Mouse (Mus musculus) liver, embryonic 16.5 days (tissue): ENCODE measurements around the gene Tex44. TPM values are rescaled to one million over a fixed set of nuclear protein-coding genes. Genes with fewer than 3 reads are reported as not detected.

ENCODE experiments used
- ATAC-seq: fragments of 200-750 bp; cut with Nextera tagmentation; 2 replicates; pipeline ENCODE4 v1.8.0; 2017; ENCODE audit warnings: low read depth, mild to moderate bottlenecking, moderate number of reproducible peaks, moderate library complexity
- H3K27ac ChIP-seq: fragments of 300-500 bp; sonication (generic); 2 replicates; pipeline ENCODE4 v1.5.1; 2014; ENCODE audit warnings: mild to moderate bottlenecking, low read length
- H3K27me3 ChIP-seq: fragments of 300-500 bp; sonication (generic); 2 replicates; pipeline ENCODE4 v1.6.1; 2014; ENCODE audit warnings: low read depth, low read length, mixed read lengths; ENCODE audit not compliant: control insufficient read depth, insufficient read depth
- H3K36me3 ChIP-seq: fragments of 300-500 bp; sonication (generic); 2 replicates; pipeline ENCODE4 v1.6.1; 2014; ENCODE audit warnings: mild to moderate bottlenecking; ENCODE audit not compliant: control insufficient read depth, insufficient read depth
- H3K4me1 ChIP-seq: fragments of 300-500 bp; sonication (generic); 2 replicates; pipeline ENCODE4 v1.6.1; 2014; ENCODE audit warnings: low read depth, low read length, mixed read lengths; ENCODE audit not compliant: control insufficient read depth
- H3K4me2 ChIP-seq: fragments of 300-500 bp; sonication (generic); 2 replicates; pipeline ENCODE4 v1.6.1; 2014; ENCODE audit warnings: low read depth, low read length, mixed read lengths
- H3K4me3 ChIP-seq: fragments of 300-500 bp; sonication (generic); 2 replicates; pipeline ENCODE4 v1.5.1; 2014; ENCODE audit warnings: low read depth, mild to moderate bottlenecking, low read length
- H3K9ac ChIP-seq: fragments of 300-500 bp; sonication (generic); 2 replicates; pipeline ENCODE4 v1.6.1; 2014; ENCODE audit warnings: low read depth, low read length
- H3K9me3 ChIP-seq: fragments of 300-500 bp; sonication (generic); replicated peaks from 2 replicates; pipeline ENCODE4 v1.6.1; 2016; ENCODE audit warnings: low read length; ENCODE audit not compliant: control insufficient read depth
- WGBS: fragments of 180-500 bp; shearing (Covaris S2); extraction: QIAGEN DNeasy Blood & Tissue Kit; methylation state at CpG from one replicate; pipeline ENCODE4 v1.1.7; 2014; ENCODE audit not compliant: insufficient replicate concordance; 5-methylcytosine and 5-hydroxymethylcytosine counted together
- polyA plus RNA-seq: library from polyadenylated mRNA; unstranded; fragments of >200 nt; fragmentation: Nextera tagmentation; extraction: Ambion mirVana; gene quantifications from 2 replicates; pipeline ENCODE4 v1.2.1, GENCODE M21; 2015

The Tex44 gene
- polyA plus RNA-seq, 1 experiment from 2014 or later, result not detected

GRCm38 (mm10) chr1:86447596-86448171 lies 21.6 kb downstream of the Tex44 start:
- Histone ChIP-seq H3K4me3 (no peak overlapping the region), H3K9me3 (no peaks in the 10 kb centered on the region), H3K4me1 (peaks cover 17% of the 10 kb centered on the region), H3K4me2 (no peak overlapping the region), H3K27me3 (no peaks in the 10 kb centered on the region), H3K9ac (no peak overlapping the region), H3K36me3 (no peaks in the 10 kb centered on the region), H3K27ac (0 out of 2 replicates have a peak overlapping the region, but pooled peaks have one; percentile 16)
- 55% methylated on average over 13 of the region's 13 CpGs for WGBS
- no peak for ATAC-seq

- no peak overlapping the region for H3K4me3 ChIP-seq
- ATAC-seq, result no peak
- H3K4me2 ChIP-seq, result no peak overlapping the region
- no peaks in the 10 kb centered on the region for H3K9me3 ChIP-seq
- H3K4me1 ChIP-seq, result peaks cover 11% of the 10 kb centered on the region
- H3K27me3 ChIP-seq, result no peaks in the 10 kb centered on the region
- H3K9ac ChIP-seq, result no peak overlapping the region
- H3K36me3 ChIP-seq, result no peaks in the 10 kb centered on the region
- H3K27ac ChIP-seq, result no peak overlapping the region
- 43% methylated on average over 4 of the region's 4 CpGs for WGBS
Measured at GRCm38 (mm10) chr1:86448272-86448671, 22.1 kb downstream of the Tex44 start.

GRCm38 (mm10) chr1:86449966-86450365 lies 23.8 kb downstream of the Tex44 start:
- 49% methylated on average over 6 of the region's 6 CpGs for WGBS
- no peak overlapping the region for H3K9ac ChIP-seq
- no peaks in the 10 kb centered on the region for H3K36me3 ChIP-seq
- no peak overlapping the region for H3K4me3 ChIP-seq
- no peak overlapping the region for H3K4me2 ChIP-seq
- no peaks in the 10 kb centered on the region for H3K27me3 ChIP-seq
- H3K27ac ChIP-seq, result no peak overlapping the region
- ATAC-seq, result no peak
- H3K9me3 ChIP-seq, result no peaks in the 10 kb centered on the region
- H3K4me1 ChIP-seq, result peaks cover 3% of the 10 kb centered on the region; the same call in 1 of the 2 replicates

- no peak overlapping the region for H3K27ac ChIP-seq
- H3K27me3 ChIP-seq, result no peaks in the 10 kb centered on the region
- no peak overlapping the region for H3K9ac ChIP-seq
- 69% methylated on average over 5 of the region's 5 CpGs for WGBS
- peaks cover 3% of the 10 kb centered on the region; the same call in 1 of the 2 replicates for H3K4me1 ChIP-seq
- H3K9me3 ChIP-seq, result no peaks in the 10 kb centered on the region
- no peak overlapping the region for H3K4me3 ChIP-seq
- no peak for ATAC-seq
- no peaks in the 10 kb centered on the region for H3K36me3 ChIP-seq
- H3K4me2 ChIP-seq, result no peak overlapping the region
Measured at GRCm38 (mm10) chr1:86452713-86453112, 26.6 kb downstream of the Tex44 start.

- no peaks in the 10 kb centered on the region for H3K9me3 ChIP-seq
- no peak overlapping the region for H3K27ac ChIP-seq
- H3K27me3 ChIP-seq, result no peaks in the 10 kb centered on the region
- no peak overlapping the region; the same call in 1 of the 2 replicates for H3K4me2 ChIP-seq
- 38% methylated on average over 13 of the region's 13 CpGs for WGBS
- no peaks in the 10 kb centered on the region for H3K4me1 ChIP-seq
- H3K4me3 ChIP-seq, result no peak overlapping the region
- H3K36me3 ChIP-seq, result no peaks in the 10 kb centered on the region
- no peak overlapping the region; the same call in 1 of the 2 replicates for H3K9ac ChIP-seq
- no peak for ATAC-seq
Measured at GRCm38 (mm10) chr1:86456892-86457581, 30.9 kb downstream of the Tex44 start.

- 57% methylated on average over 4 of the region's 4 CpGs for WGBS
- Histone ChIP-seq H3K36me3 (no peaks in the 10 kb centered on the region), H3K27me3 (no peaks in the 10 kb centered on the region), H3K4me1 (no peaks in the 10 kb centered on the region), H3K27ac (no peak overlapping the region), H3K9me3 (no peaks in the 10 kb centered on the region), H3K9ac (no peak overlapping the region), H3K4me2 (no peak overlapping the region), H3K4me3 (no peak overlapping the region)
- ATAC-seq, result no peak
Measured at GRCm38 (mm10) chr1:86459371-86459770, 33.2 kb downstream of the Tex44 start.

- Histone ChIP-seq H3K27ac (no peak overlapping the region), H3K27me3 (no peaks in the 10 kb centered on the region), H3K4me3 (no peak overlapping the region), H3K4me1 (no peaks in the 10 kb centered on the region), H3K36me3 (no peaks in the 10 kb centered on the region), H3K9ac (no peak overlapping the region), H3K4me2 (no peak overlapping the region), H3K9me3 (no peaks in the 10 kb centered on the region)
- 67% methylated on average over 9 of the region's 9 CpGs for WGBS
- no peak for ATAC-seq
Measured at GRCm38 (mm10) chr1:86464223-86464874, 38.2 kb downstream of the Tex44 start.

GRCm38 (mm10) chr1:86464875-86465224 lies 38.7 kb downstream of the Tex44 start:
- Histone ChIP-seq H3K27me3 (no peaks in the 10 kb centered on the region), H3K9ac (no peak overlapping the region), H3K4me2 (no peak overlapping the region), H3K4me3 (no peak overlapping the region), H3K9me3 (no peaks in the 10 kb centered on the region), H3K27ac (no peak overlapping the region), H3K4me1 (no peaks in the 10 kb centered on the region; the same call in 1 of the 2 replicates), H3K36me3 (no peaks in the 10 kb centered on the region)
- 60% methylated on average over 4 of the region's 4 CpGs for WGBS
- no peak for ATAC-seq

- 82% methylated on average over 8 of the region's 8 CpGs for WGBS
- H3K36me3 ChIP-seq, result no peaks in the 10 kb centered on the region
- H3K9me3 ChIP-seq, result no peaks in the 10 kb centered on the region
- H3K9ac ChIP-seq, result no peak overlapping the region
- H3K27ac ChIP-seq, result no peak overlapping the region
- H3K4me2 ChIP-seq, result no peak overlapping the region
- H3K4me1 ChIP-seq, result peaks cover 23% of the 10 kb centered on the region
- H3K4me3 ChIP-seq, result no peak overlapping the region
- no peaks in the 10 kb centered on the region for H3K27me3 ChIP-seq
- ATAC-seq, result no peak
Measured at GRCm38 (mm10) chr1:86467416-86467815, 41.3 kb downstream of the Tex44 start.
